Mouse (Mus musculus) B cell, adult 62 days (primary cell): ENCODE data around the gene Gm11127. TPM values are rescaled to one million over a fixed set of nuclear protein-coding genes. Genes with fewer than 3 reads are reported as not detected.

Source experiments
- total RNA-seq: library from RNA; stranded (reverse); gene quantifications from 4 replicates; pipeline ENCODE4 v1.2.4, GENCODE M21; 2023

Gm11127 gene
- total RNA-seq: 60.5 to 70.0 TPM (median 65.9 TPM) in 4 replicates

GRCm38 (mm10) chr17:36058362-36058761 lies at the start of gene Gm11127:
Gene Gm11127, minus strand, starts transcription at chr17:36058371.

GRCm38 (mm10) chr17:36042610-36043169 lies 15.5 kb downstream of the Gm11127 start, which contains the start of the genes H2-T22 and Gm6034:
Gene H2-T22, minus strand, starts transcription at chr17:36042747.
Gene Gm6034, plus strand, starts transcription at chr17:36042961.

GRCm38 (mm10) chr17:36032351-36032875 lies 25.8 kb downstream of the Gm11127 start, which contains the start of gene H2-T23:
Gene H2-T23, minus strand, starts transcription at chr17:36032855.

GRCm38 (mm10) chr17:36020191-36021073 lies 37.7 kb downstream of the Gm11127 start, which contains the start of gene H2-T24:
Gene H2-T24, minus strand, starts transcription at chr17:36020560.

Other genes starting within 250 kb of the Gm11127 start
- 0.52 to 1.1 TPM (median 1.0 TPM) in 3 of 4 replicates, not detected in the other for gene Ier3, start 236.7 kb downstream of the Gm11127 start, total RNA-seq
- 18.3 to 24.9 TPM (median 22.1 TPM) in 4 replicates for gene Flot1, start 235.1 kb downstream of the Gm11127 start, total RNA-seq
- 236 to 254 TPM (median 249 TPM) in 4 replicates for gene Tubb5, start 220.1 kb downstream of the Gm11127 start, total RNA-seq
- 73.0 to 81.1 TPM (median 79.2 TPM) in 4 replicates for gene Mdc1, start 216.9 kb downstream of the Gm11127 start, total RNA-seq
- gene Nrm, start 197.1 kb downstream of the Gm11127 start, total RNA-seq: 85.5 to 100 TPM (median 88.6 TPM) in 4 replicates
- 217 to 232 TPM (median 222 TPM) in 4 replicates for gene Ppp1r18, start 192.8 kb downstream of the Gm11127 start, total RNA-seq
- 104 to 117 TPM (median 107 TPM) in 4 replicates for gene Dhx16, start 178.6 kb downstream of the Gm11127 start, total RNA-seq
- 17.2 to 24.2 TPM (median 21.6 TPM) in 4 replicates for gene 2310061I04Rik, start 160.9 kb downstream of the Gm11127 start, total RNA-seq
- gene Atat1, start 148.3 kb downstream of the Gm11127 start, total RNA-seq: 17.1 to 19.0 TPM (median 18.1 TPM) in 4 replicates
- gene Mrps18b, start 142.0 kb downstream of the Gm11127 start, total RNA-seq: 66.6 to 75.4 TPM (median 71.1 TPM) in 4 replicates
- 169 to 183 TPM (median 172 TPM) in 4 replicates for gene Ppp1r10, start 141.9 kb downstream of the Gm11127 start, total RNA-seq
- 110 to 126 TPM (median 118 TPM) in 4 replicates for gene Abcf1, start 88.6 kb downstream of the Gm11127 start, total RNA-seq
- 74.4 to 96.2 TPM (median 83.1 TPM) in 4 replicates for gene Gnl1, start 78.5 kb downstream of the Gm11127 start, total RNA-seq
- gene Prr3, start 78.1 kb downstream of the Gm11127 start, total RNA-seq: 76.5 to 103 TPM (median 82.0 TPM) in 4 replicates
- gene H2-T24, start 37.8 kb downstream of the Gm11127 start, total RNA-seq: 41.0 to 45.3 TPM (median 43.3 TPM) in 4 replicates
- gene H2-T23, start 25.5 kb downstream of the Gm11127 start, total RNA-seq: 309 to 351 TPM (median 339 TPM) in 4 replicates
- 79.2 to 84.9 TPM (median 81.8 TPM) in 4 replicates for gene H2-T22, start 15.6 kb downstream of the Gm11127 start, total RNA-seq
- 0.43 to 0.78 TPM in 2 of 4 replicates, not detected in the others for gene Gm6034, start 15.4 kb downstream of the Gm11127 start, total RNA-seq
- gene Gm19684, start 63.3 kb upstream of the Gm11127 start, total RNA-seq: 1.6 to 2.8 TPM (median 1.8 TPM) in 4 replicates
- gene Gm7030, start 71.1 kb upstream of the Gm11127 start, total RNA-seq: 12.8 to 20.3 TPM (median 16.2 TPM) in 4 replicates
- gene Gm8909, start 110.2 kb upstream of the Gm11127 start, total RNA-seq: 0.75 to 0.76 TPM in 2 of 4 replicates, not detected in the others
- gene H2-T3, start 131.9 kb upstream of the Gm11127 start, total RNA-seq: not detected in 4 replicates
- 53.6 to 72.0 TPM (median 57.2 TPM) in 4 replicates for gene Rpp21, start 199.7 kb upstream of the Gm11127 start, total RNA-seq
- gene Trim39, start 213.9 kb upstream of the Gm11127 start, total RNA-seq: 84.4 to 91.5 TPM (median 88.4 TPM) in 4 replicates
- gene H2-M10.2, start 228.1 kb upstream of the Gm11127 start, total RNA-seq: not detected in 4 replicates